Mouse (Mus musculus) myocyte (in vitro differentiated cells): ENCODE results near the gene Snap91. TPM values are rescaled to one million over a fixed set of nuclear protein-coding genes. Genes with fewer than 3 reads are reported as not detected.

Experiments
- H3K27me3 ChIP-seq: one replicate; pipeline ENCODE4 v1.6.1; 2011; ENCODE audit not compliant: control insufficient read depth, insufficient read depth, insufficient read length
- H3K36me3 ChIP-seq: one replicate; pipeline ENCODE4 v1.6.1; 2011; ENCODE audit not compliant: control insufficient read depth, insufficient read depth
- H3K4me2 ChIP-seq: one replicate; pipeline ENCODE4 v1.6.1; 2011; ENCODE audit warnings: low read depth, control low read depth
- H3K4me3 ChIP-seq: one replicate; pipeline ENCODE4 v1.5.1; 2011; ENCODE audit warnings: mild to moderate bottlenecking, control low read depth, moderate library complexity
- H3K79me2 ChIP-seq: one replicate; pipeline ENCODE4 v1.6.1; 2011; ENCODE audit not compliant: control insufficient read depth, insufficient read depth
- H3ac ChIP-seq: one replicate; pipeline ENCODE4 v1.6.1; 2011; ENCODE audit not compliant: control insufficient read depth, insufficient read length
- CEBPB ChIP-seq: IDR thresholded peaks from 2 replicates; pipeline ENCODE4 v1.6.1; 2011; ENCODE audit warnings: mild to moderate bottlenecking, moderate library complexity; ENCODE audit not compliant: poor library complexity, insufficient read depth, severe bottlenecking
- E2F4 ChIP-seq: IDR thresholded peaks from one replicate; pipeline ENCODE4 v1.6.1; 2011; ENCODE audit warnings: mild to moderate bottlenecking, control low read depth, moderate library complexity; ENCODE audit not compliant: insufficient read depth
- MAX ChIP-seq: IDR thresholded peaks from one replicate; pipeline ENCODE4 v1.6.1; 2011; ENCODE audit warnings: low read depth, mild to moderate bottlenecking, control low read depth
- MYOD1 ChIP-seq, 3 experiments: IDR thresholded peaks; one replicate each; pipeline ENCODE4 v1.6.1; 2011; ENCODE audit warnings: control low read depth in 2 of 3, low read depth in 2 of 3, mild to moderate bottlenecking in 2 of 3, moderate library complexity in 1 of 3; ENCODE audit not compliant: insufficient read length in 2 of 3, control insufficient read depth in 1 of 3
- MYOG ChIP-seq, 3 experiments: IDR thresholded peaks; one replicate each; pipeline ENCODE4 v1.6.1; 2011; ENCODE audit warnings: control low read depth in 2 of 3, low read depth in 2 of 3, mild to moderate bottlenecking in 2 of 3; ENCODE audit not compliant: insufficient read length in 2 of 3, control insufficient read depth in 1 of 3, insufficient read depth in 1 of 3
- POLR2AphosphoS2 ChIP-seq: IDR thresholded peaks from one replicate; pipeline ENCODE4 v1.6.1; 2011; ENCODE audit warnings: low read depth, control low read depth; ENCODE audit not compliant: insufficient read length
- REST ChIP-seq: IDR thresholded peaks from one replicate; pipeline ENCODE4 v1.6.1; 2011; ENCODE audit warnings: mild to moderate bottlenecking, control low read depth, moderate library complexity; ENCODE audit not compliant: insufficient read depth, insufficient read length
- SRF ChIP-seq: IDR thresholded peaks from one replicate; pipeline ENCODE4 v1.6.1; 2011; ENCODE audit warnings: low read depth; ENCODE audit not compliant: control insufficient read depth, insufficient read length
- TCF12 ChIP-seq: IDR thresholded peaks from one replicate; pipeline ENCODE4 v1.6.1; 2011; ENCODE audit warnings: mild to moderate bottlenecking, control low read depth; ENCODE audit not compliant: poor library complexity, insufficient read depth, severe bottlenecking
- USF1 ChIP-seq: IDR thresholded peaks from one replicate; pipeline ENCODE4 v1.6.1; 2011; ENCODE audit warnings: low read depth, mild to moderate bottlenecking, control low read depth, moderate library complexity
- polyA plus RNA-seq: library from polyadenylated mRNA; unstranded; fragments of >200 nt; fragmentation: generic; extraction: Trizol; gene quantifications from one replicate; pipeline ENCODE4 v1.2.1, GENCODE M21; 2012; ENCODE audit warnings: missing spikeins

Gene Snap91
- polyA plus RNA-seq, 1 experiment = not detected

GRCm38 (mm10) chr9:86899502-86900199 is 19.2 kb upstream of the Snap91 start:
- Histone ChIP-seq H3K27me3 (peaks cover 9% of the 10 kb centered on the region), H3K36me3 (no peaks in the 10 kb centered on the region), H3ac (no peak overlapping the region), H3K4me3 (no peak overlapping the region), H3K79me2 (no peaks in the 10 kb centered on the region), H3K4me2 (no peak overlapping the region)
- no peak for TF ChIP-seq USF1
- TF ChIP-seq CEBPB = no peak
- TF ChIP-seq MYOG (IDR thresholded peaks at IDR 0.05; ENCODE audit: control insufficient read depth in 1 of 3, insufficient read depth in 1 of 3, insufficient read length in 2 of 3, low read depth in 2 of 3) = no peak
- TF ChIP-seq TCF12 = no peak
- no peak for TF ChIP-seq MYOD1 (IDR thresholded peaks at IDR 0.05; ENCODE audit: control insufficient read depth in 1 of 3, insufficient read length in 2 of 3, low read depth in 2 of 3)
- no peak for TF ChIP-seq REST
- TF ChIP-seq MAX = no peak
- no peak for TF ChIP-seq POLR2AphosphoS2
- TF ChIP-seq E2F4 = no peak
- no peak for TF ChIP-seq SRF

GRCm38 (mm10) chr9:86879216-86880112 is 990 bp downstream of the Snap91 start:
- TF ChIP-seq SRF (no peak), REST (no peak), USF1 (no peak), TCF12 (no peak)

GRCm38 (mm10) chr9:86878716-86879115 is 1.7 kb downstream of the Snap91 start:
- Histone ChIP-seq H3K79me2 (no peaks in the 10 kb centered on the region), H3K36me3 (no peaks in the 10 kb centered on the region), H3ac (no peak overlapping the region), H3K27me3 (peaks cover 26% of the 10 kb centered on the region), H3K4me2 (no peak overlapping the region), H3K4me3 (no peak overlapping the region)
- TF ChIP-seq CEBPB (no peak), MAX (no peak), MYOD1 (IDR thresholded peaks at IDR 0.05; ENCODE audit: control insufficient read depth in 1 of 3, insufficient read length in 2 of 3, low read depth in 2 of 3) (no peak), SRF (no peak)

More at GRCm38 (mm10) chr9:86879216-86880112, 990 bp downstream of the Snap91 start:
- Histone ChIP-seq H3K4me3 (no peak overlapping the region), H3K79me2 (no peaks in the 10 kb centered on the region), H3ac (no peak overlapping the region), H3K36me3 (no peaks in the 10 kb centered on the region), H3K27me3 (peaks cover 26% of the 10 kb centered on the region), H3K4me2 (no peak overlapping the region)

- Histone ChIP-seq H3K27me3 (peaks cover 3% of the 10 kb centered on the region), H3K4me3 (no peak overlapping the region), H3K36me3 (no peaks in the 10 kb centered on the region), H3K79me2 (no peaks in the 10 kb centered on the region), H3K4me2 (no peak overlapping the region), H3ac (no peak overlapping the region)
- TF ChIP-seq MYOG (IDR thresholded peaks at IDR 0.05; ENCODE audit: control insufficient read depth in 1 of 3, insufficient read depth in 1 of 3, insufficient read length in 2 of 3, low read depth in 2 of 3) = no peak
Measured at GRCm38 (mm10) chr9:86873681-86874080, 6.8 kb downstream of the Snap91 start.

- Histone ChIP-seq H3K4me3 (no peak overlapping the region), H3K36me3 (no peaks in the 10 kb centered on the region), H3K27me3 (no peaks in the 10 kb centered on the region), H3ac (no peak overlapping the region), H3K79me2 (no peaks in the 10 kb centered on the region), H3K4me2 (no peak overlapping the region)
- TF ChIP-seq POLR2AphosphoS2 (no peak), TCF12 (no peak), REST (no peak), E2F4 (no peak)
Measured at GRCm38 (mm10) chr9:86869586-86870338, 10.7 kb downstream of the Snap91 start.
